Mouse (Mus musculus): ENCODE measurements around the gene Prr18. TPM values are rescaled to one million over a fixed set of nuclear protein-coding genes. Genes with fewer than 3 reads are reported as not detected.

Gene Prr18
- polyA plus RNA-seq, 1 experiment from 2014 or later = 9.1 TPM

GRCm38 (mm10) chr17:8342706-8343105, 5.4 kb downstream of the Prr18 start:
- peak overlapping the region; percentile 98 for H3K4me2 ChIP-seq (replicated peaks)
- no peaks in the 10 kb centered on the region for H3K9me3 ChIP-seq
- peaks cover 23% of the 10 kb centered on the region for H3K27me3 ChIP-seq
- 44% methylated on average over 5 of the region's 5 CpGs for WGBS
- no peak overlapping the region; the same call in 1 of the 2 replicates for H3K27ac ChIP-seq
- ATAC-seq = no peak
- H3K36me3 ChIP-seq = no peaks in the 10 kb centered on the region
- peak overlapping the region; percentile 51; the same call in 1 of the 2 replicates for H3K9ac ChIP-seq (replicated peaks)
- H3K4me3 ChIP-seq (replicated peaks) = peak overlapping the region; percentile 74
- H3K4me1 ChIP-seq (replicated peaks) = peaks cover 37% of the 10 kb centered on the region

DNA sequence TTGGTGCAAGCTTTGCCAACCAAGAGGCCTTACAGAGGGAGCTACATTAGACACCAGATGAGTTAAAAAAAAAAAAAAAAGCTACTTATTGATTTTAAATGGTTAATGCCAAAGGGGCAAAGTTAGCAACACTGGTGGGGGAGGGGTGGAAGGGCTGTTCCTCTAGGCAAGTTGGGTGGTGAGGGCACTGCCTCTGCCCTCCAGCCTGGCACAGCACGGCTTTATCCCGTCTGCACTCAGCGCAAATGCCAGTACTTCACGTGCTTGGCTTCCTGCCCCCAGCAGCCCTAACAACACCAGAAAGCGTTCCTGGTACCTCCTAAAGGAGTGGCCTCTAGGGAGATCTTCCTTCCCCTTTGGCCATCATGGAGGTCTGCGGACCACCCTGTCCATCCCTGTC, 6.2 kb downstream of the Prr18 start:
- H3K9me3 ChIP-seq = no peaks in the 10 kb centered on the region
- no peaks in the 10 kb centered on the region for H3K36me3 ChIP-seq
- no peak overlapping the region for H3K27ac ChIP-seq
- WGBS = 70% methylated on average over 6 of the region's 6 CpGs
- peak overlapping the region; percentile 34 for H3K4me2 ChIP-seq (replicated peaks)
- no peak overlapping the region for H3K9ac ChIP-seq (replicated peaks)
- H3K4me1 ChIP-seq (replicated peaks) = peaks cover 37% of the 10 kb centered on the region
- peaks cover 23% of the 10 kb centered on the region for H3K27me3 ChIP-seq
- H3K4me3 ChIP-seq (replicated peaks) = no peak overlapping the region
- no peak for ATAC-seq

DNA sequence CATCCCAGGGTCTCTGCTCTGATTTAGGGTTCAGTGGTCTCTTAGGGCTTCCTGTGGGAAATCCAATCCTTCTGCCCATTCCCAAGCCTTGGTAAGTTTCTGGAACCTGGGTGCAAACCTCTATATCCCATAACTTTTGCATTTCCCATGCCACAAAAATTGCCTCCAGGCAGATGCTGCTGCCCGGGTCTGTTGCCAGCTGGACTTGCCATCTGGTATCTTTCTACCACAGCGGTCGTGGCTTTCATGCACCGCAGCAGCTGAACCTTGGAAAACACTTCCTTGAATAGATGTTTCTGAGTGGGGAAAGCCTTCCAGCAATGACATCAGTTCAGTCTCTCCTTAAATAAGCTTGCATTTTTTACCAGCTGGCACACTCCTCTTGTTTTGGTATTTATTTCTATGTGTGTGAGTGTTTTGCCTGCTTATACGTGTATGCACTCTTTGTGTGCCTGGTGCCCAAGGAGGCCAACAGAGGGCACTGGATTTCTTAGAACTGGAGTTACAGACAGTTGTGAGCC, 10.6 kb downstream of the Prr18 start:
- no peaks in the 10 kb centered on the region for H3K9me3 ChIP-seq
- WGBS = 73% methylated on average over 5 of the region's 5 CpGs
- peaks cover 8% of the 10 kb centered on the region for H3K4me1 ChIP-seq (replicated peaks)
- no peak overlapping the region for H3K9ac ChIP-seq (replicated peaks)
- no peak for ATAC-seq
- no peaks in the 10 kb centered on the region for H3K27me3 ChIP-seq
- no peak overlapping the region for H3K27ac ChIP-seq
- no peaks in the 10 kb centered on the region for H3K36me3 ChIP-seq
- no peak overlapping the region for H3K4me2 ChIP-seq (replicated peaks)
- H3K4me3 ChIP-seq (replicated peaks) = no peak overlapping the region

DNA sequence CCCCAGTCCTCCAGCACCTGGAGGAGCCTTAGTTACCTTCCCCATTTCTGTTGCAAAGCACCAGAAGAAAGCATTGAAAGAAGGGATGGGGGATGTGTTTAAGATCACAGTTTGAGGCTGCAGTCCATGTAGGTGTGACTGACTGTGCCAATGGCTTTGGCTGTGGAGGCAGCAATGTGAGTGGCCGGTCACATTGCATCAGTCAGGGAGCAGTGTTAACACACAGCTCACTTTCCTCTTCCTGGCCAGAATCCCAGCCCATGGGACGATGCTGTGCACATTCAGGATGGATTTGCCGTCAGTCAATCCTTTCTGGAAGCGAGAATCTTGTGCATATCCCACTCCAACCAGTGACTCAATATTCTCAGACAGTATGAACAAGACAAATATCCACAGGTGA, 11.7 kb downstream of the Prr18 start:
- Histone ChIP-seq H3K27me3 (no peaks in the 10 kb centered on the region), H3K9ac (replicated peaks) (no peak overlapping the region), H3K27ac (no peak overlapping the region), H3K9me3 (no peaks in the 10 kb centered on the region), H3K4me2 (replicated peaks) (no peak overlapping the region), H3K4me3 (replicated peaks) (no peak overlapping the region), H3K4me1 (replicated peaks) (no peaks in the 10 kb centered on the region), H3K36me3 (no peaks in the 10 kb centered on the region)
- no peak for ATAC-seq
- WGBS = 87% methylated on average over 4 of the region's 4 CpGs

DNA sequence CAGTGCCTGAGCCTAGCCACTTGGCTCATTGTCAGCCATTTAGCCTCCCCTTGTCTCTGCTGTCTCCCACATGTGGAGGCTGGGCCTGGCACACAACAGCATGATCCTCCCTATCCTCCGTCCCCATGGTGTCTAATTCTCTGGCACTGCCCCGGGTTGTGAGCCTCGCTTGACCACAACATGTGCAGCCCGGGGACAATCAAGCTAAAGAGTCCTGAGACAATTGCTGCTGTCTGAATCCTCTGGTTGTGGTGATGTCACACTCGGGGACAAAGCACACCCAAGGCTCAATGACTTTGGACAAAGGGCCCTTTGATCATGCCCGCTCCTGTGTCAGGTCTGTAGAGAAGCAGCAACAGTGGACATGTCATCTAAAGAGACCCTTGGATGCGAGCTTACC, 13.8 kb downstream of the Prr18 start:
- H3K27me3 ChIP-seq = no peaks in the 10 kb centered on the region
- 0 out of 2 replicates have a peak, but pooled peaks have one; percentile 17 for ATAC-seq
- no peak overlapping the region for H3K4me3 ChIP-seq (replicated peaks)
- H3K9me3 ChIP-seq = no peaks in the 10 kb centered on the region
- H3K9ac ChIP-seq (replicated peaks) = no peak overlapping the region
- H3K27ac ChIP-seq = no peak overlapping the region
- 24% methylated on average over 7 of the region's 7 CpGs for WGBS
- H3K36me3 ChIP-seq = no peaks in the 10 kb centered on the region
- no peaks in the 10 kb centered on the region for H3K4me1 ChIP-seq (replicated peaks)
- no peak overlapping the region for H3K4me2 ChIP-seq (replicated peaks)

DNA sequence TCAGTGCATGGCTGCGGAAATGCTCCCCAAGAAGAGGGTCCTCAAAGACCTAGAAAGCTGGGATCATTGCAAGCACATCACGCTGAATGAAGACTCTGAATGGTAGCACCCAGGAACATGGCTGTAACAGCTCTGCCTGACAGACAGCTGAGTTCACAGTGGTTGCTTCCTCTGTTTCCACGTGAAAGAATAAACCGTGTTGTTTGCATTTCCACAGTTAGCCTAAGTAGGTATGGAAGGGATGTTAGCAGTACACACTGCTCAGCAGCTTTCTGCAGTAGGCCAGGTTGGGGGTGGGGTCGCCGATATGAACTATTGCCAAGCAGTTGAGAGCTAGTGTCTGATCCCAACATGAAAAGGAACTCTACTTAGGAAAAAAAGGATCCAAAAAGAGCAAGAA, 18.4 kb downstream of the Prr18 start, which contains the start of gene T2:
Gene T2, plus strand, starts transcription at position 301 of the 400 bp plus-strand sequence.
- no peak within 1 kb of the TSS for H3K4me2 ChIP-seq (replicated peaks)
- no peaks in the 10 kb centered on the region for H3K9me3 ChIP-seq
- peaks cover under 1% of the 10 kb centered on the region; the same call in 1 of the 2 replicates for H3K4me1 ChIP-seq (replicated peaks)
- H3K4me3 ChIP-seq (replicated peaks) = no peak within 1 kb of the TSS
- H3K27ac ChIP-seq = no peak within 1 kb of the TSS
- ATAC-seq = no peak
- H3K27me3 ChIP-seq = no peaks in the 10 kb centered on the region
- 89% methylated on average over 6 of the region's 6 CpGs for WGBS
- H3K9ac ChIP-seq (replicated peaks) = no peak within 1 kb of the TSS
- no peaks in the 10 kb centered on the region for H3K36me3 ChIP-seq

- 94% methylated on average over 6 of the region's 6 CpGs for WGBS
- Histone ChIP-seq H3K9me3 (no peaks in the 10 kb centered on the region), H3K4me2 (replicated peaks) (no peak overlapping the region)
Measured at GRCm38 (mm10) chr17:8357498-8357897, 20.2 kb downstream of the Prr18 start.

GRCm38 (mm10) chr17:8360876-8361275, 23.6 kb downstream of the Prr18 start:
- no peak overlapping the region for H3K4me2 ChIP-seq (replicated peaks)
- ATAC-seq = no peak
- no peaks in the 10 kb centered on the region for H3K27me3 ChIP-seq
- no peaks in the 10 kb centered on the region for H3K9me3 ChIP-seq
- H3K36me3 ChIP-seq = no peaks in the 10 kb centered on the region
- 0 out of 2 replicates have a peak overlapping the region, but pooled peaks have one; percentile 19 for H3K27ac ChIP-seq
- H3K4me3 ChIP-seq (replicated peaks) = no peak overlapping the region
- H3K4me1 ChIP-seq (replicated peaks) = peaks cover 18% of the 10 kb centered on the region
- no peak overlapping the region for H3K9ac ChIP-seq (replicated peaks)
- WGBS = 92% methylated on average over 5 of the region's 5 CpGs

More at GRCm38 (mm10) chr17:8357498-8357897, 20.2 kb downstream of the Prr18 start:
- no peaks in the 10 kb centered on the region for H3K27me3 ChIP-seq
- H3K27ac ChIP-seq = no peak overlapping the region
- peaks cover 12% of the 10 kb centered on the region for H3K4me1 ChIP-seq (replicated peaks)
- ATAC-seq = no peak
- no peak overlapping the region for H3K9ac ChIP-seq (replicated peaks)
- H3K36me3 ChIP-seq = no peaks in the 10 kb centered on the region
- no peak overlapping the region for H3K4me3 ChIP-seq (replicated peaks)

DNA sequence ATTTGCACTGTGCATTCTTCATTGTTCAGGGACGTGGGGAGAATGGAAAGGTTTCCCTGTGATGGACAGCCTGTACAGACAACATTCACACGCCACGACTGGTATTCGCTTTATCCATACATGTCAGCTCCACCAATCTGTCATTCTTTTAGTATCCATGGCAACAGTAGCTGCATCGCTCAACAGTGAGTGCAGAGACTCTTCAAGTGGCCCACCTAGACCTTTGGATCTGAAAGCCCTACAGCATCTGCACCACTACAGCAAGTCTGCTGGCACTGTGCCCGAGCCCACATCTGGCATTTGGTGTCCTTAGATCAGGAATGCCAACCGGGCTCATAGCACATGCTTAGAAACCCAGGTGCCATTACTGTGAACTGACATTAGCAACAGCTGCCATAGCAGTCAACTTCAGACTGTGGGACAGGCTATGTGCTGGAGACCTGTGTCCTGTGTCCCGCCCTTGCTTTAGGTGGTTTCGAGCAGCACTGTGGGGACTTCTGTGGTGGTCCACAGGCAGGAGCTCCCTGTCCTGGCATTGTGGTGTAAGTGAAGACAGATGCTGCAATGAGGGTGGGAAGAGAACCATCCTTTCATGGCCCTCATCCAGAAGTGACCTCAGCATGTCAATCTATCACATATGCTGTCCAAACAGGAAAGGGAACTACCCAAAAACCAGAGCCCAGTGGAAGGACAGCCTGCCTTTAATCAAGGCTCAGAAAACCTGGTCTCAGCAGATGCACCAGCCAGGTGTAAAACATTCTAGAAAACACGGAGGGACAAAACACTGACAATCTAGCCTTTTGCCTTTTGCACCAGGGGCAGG, 24.2 kb downstream of the Prr18 start:
- Histone ChIP-seq H3K9me3 (no peaks in the 10 kb centered on the region), H3K9ac (replicated peaks) (no peak overlapping the region), H3K36me3 (no peaks in the 10 kb centered on the region), H3K4me2 (replicated peaks) (no peak overlapping the region), H3K27me3 (no peaks in the 10 kb centered on the region), H3K27ac (0 out of 2 replicates have a peak overlapping the region, but pooled peaks have one; percentile 19), H3K4me3 (replicated peaks) (no peak overlapping the region), H3K4me1 (replicated peaks) (peaks cover 24% of the 10 kb centered on the region)
- ATAC-seq = peak; percentile 59
- WGBS = 62% methylated on average over 10 of the region's 10 CpGs

- peak; percentile 84 for ATAC-seq
- H3K4me1 ChIP-seq (replicated peaks) = peaks cover 66% of the 10 kb centered on the region
- H3K9me3 ChIP-seq = no peaks in the 10 kb centered on the region
- 7% methylated on average over 20 of the region's 20 CpGs for WGBS
- no peaks in the 10 kb centered on the region for H3K27me3 ChIP-seq
- peak overlapping the region; percentile 64 for H3K9ac ChIP-seq (replicated peaks)
- peak overlapping the region; percentile 100 for H3K27ac ChIP-seq
- H3K4me3 ChIP-seq (replicated peaks) = peak overlapping the region; percentile 19
- H3K4me2 ChIP-seq (replicated peaks) = peak overlapping the region; percentile 47
- no peaks in the 10 kb centered on the region for H3K36me3 ChIP-seq
Measured at GRCm38 (mm10) chr17:8367514-8368480, 30.5 kb downstream of the Prr18 start.

- H3K4me2 ChIP-seq (replicated peaks) = peak overlapping the region; percentile 47
- H3K27me3 ChIP-seq = no peaks in the 10 kb centered on the region
- peak overlapping the region; percentile 55; the same call in 1 of the 2 replicates for H3K9ac ChIP-seq (replicated peaks)
- H3K4me1 ChIP-seq (replicated peaks) = peaks cover 70% of the 10 kb centered on the region
- no peaks in the 10 kb centered on the region for H3K9me3 ChIP-seq
- peak; percentile 77 for ATAC-seq
- H3K36me3 ChIP-seq = no peaks in the 10 kb centered on the region
- peak overlapping the region; percentile 4 for H3K4me3 ChIP-seq (replicated peaks)
- H3K27ac ChIP-seq = peak overlapping the region; percentile 100
- WGBS = under 1% methylated on average over 8 of the region's 8 CpGs
Measured at GRCm38 (mm10) chr17:8368570-8368969, 31.3 kb downstream of the Prr18 start.
